Mouse (Mus musculus) olfactory bulb, adult 2 months (tissue): ENCODE measurements around the gene Umad1.

Source experiments
- CTCF ChIP-seq: fragments of 200-500 bp; IDR thresholded peaks from 2 replicates; pipeline ENCODE4 v1.5.1; 2012; ENCODE audit warnings: low read depth, mild to moderate bottlenecking, low read length, moderate library complexity; ENCODE audit not compliant: insufficient read depth
- POLR2A ChIP-seq: fragments of 200-500 bp; IDR thresholded peaks from 2 replicates; pipeline ENCODE4 v1.6.1; 2012; ENCODE audit warnings: mild to moderate bottlenecking, low read depth, low read length, moderate library complexity; ENCODE audit not compliant: insufficient read depth

DNA sequence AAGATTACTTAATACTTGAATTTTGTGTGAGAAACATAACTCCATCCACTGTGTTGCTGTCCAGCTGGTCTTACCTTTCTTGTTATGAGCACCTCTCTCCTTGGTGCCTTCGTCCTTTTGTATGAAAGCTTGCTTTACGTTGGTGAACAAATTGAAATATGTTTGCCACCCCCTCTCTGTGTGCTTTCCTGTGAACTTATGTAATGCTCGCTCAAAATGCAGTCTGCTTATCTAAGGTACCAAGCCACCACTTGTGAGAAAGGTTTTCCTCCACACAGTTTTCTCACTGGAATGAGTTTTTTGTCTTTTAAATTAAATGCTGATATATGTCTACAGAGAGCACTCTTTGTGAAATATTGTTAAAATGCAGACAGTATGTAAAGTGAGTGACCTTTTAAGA, 30.5 kb upstream of the Umad1 start:
- no peak for TF ChIP-seq CTCF
- TF ChIP-seq POLR2A, result no peak
